Mouse (Mus musculus) layer of hippocampus, postnatal 36 days (tissue): ENCODE measurements around the gene 1700012B07Rik. TPM values are rescaled to one million over a fixed set of nuclear protein-coding genes. Genes with fewer than 3 reads are reported as not detected.

Experiments
- DNase-seq, 2 experiments: peaks; one replicate each; pipeline ENCODE4 v3.0.0; 2022
- total RNA-seq, 2 experiments: library from RNA; stranded (reverse); gene quantifications; 2 replicates each; pipeline ENCODE4 v1.2.3; 2021

1700012B07Rik gene
- total RNA-seq, 2 experiments from 2014 or later: not detected

DNA sequence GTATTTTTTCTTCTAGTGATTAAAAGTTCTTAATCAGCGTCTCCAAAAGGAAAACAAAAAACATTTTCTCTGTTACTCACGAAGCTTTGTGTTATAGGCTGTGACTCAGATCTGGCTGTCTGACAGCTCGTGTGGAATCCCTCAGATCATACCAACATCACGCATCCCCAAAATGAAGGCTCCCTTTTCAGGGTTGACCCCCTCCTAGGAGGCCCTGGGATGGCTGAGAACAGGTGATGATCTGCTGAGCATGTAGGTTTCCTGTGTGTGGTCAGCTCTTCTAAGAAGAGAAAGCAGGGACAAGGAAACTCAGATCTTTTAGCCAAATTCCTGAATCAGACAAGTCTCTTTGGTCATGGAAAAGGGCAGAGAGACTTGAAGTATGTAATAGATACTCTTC lies 82.6 kb downstream of the 1700012B07Rik start:
- DNase-seq: no peak

DNA sequence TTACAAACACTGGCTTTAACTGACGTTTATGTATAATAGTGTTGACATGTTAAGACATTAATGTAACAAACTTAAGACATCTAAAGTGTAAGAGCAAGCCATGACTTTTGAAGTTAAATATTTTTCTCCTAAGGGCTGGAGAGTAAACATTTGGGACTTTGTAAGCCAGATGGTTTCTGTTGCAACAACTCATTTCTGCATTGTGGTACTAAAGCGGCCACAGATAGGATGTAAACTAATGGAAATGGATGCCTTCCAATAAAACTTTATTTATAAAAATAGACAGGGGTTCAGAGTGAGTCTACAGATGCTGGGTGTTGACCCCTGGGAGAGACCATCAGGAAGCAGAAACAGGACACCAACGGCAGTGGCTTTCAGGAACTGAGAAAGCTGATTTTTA lies 89.9 kb downstream of the 1700012B07Rik start:
- no peak for DNase-seq

Other genes with a start within 250 kb of the 1700012B07Rik start
- 10 to 100 TPM; 22.4 to 23.5 TPM for gene Wipi1, start 216.1 kb downstream of the 1700012B07Rik start, total RNA-seq
- 100 to 1,000 TPM; 533 to 590 TPM for gene Prkar1a, start 178.6 kb downstream of the 1700012B07Rik start, total RNA-seq
- gene Fam20a, start 105.8 kb downstream of the 1700012B07Rik start, total RNA-seq: 10 to 100 TPM; 13.7 to 14.6 TPM
- gene Abca8b, start 167.8 kb upstream of the 1700012B07Rik start, total RNA-seq: 10 to 100 TPM; 10.2 to 10.6 TPM